ENCODE assay signal across 8 mouse cellular contexts in the genomic region with DNA sequence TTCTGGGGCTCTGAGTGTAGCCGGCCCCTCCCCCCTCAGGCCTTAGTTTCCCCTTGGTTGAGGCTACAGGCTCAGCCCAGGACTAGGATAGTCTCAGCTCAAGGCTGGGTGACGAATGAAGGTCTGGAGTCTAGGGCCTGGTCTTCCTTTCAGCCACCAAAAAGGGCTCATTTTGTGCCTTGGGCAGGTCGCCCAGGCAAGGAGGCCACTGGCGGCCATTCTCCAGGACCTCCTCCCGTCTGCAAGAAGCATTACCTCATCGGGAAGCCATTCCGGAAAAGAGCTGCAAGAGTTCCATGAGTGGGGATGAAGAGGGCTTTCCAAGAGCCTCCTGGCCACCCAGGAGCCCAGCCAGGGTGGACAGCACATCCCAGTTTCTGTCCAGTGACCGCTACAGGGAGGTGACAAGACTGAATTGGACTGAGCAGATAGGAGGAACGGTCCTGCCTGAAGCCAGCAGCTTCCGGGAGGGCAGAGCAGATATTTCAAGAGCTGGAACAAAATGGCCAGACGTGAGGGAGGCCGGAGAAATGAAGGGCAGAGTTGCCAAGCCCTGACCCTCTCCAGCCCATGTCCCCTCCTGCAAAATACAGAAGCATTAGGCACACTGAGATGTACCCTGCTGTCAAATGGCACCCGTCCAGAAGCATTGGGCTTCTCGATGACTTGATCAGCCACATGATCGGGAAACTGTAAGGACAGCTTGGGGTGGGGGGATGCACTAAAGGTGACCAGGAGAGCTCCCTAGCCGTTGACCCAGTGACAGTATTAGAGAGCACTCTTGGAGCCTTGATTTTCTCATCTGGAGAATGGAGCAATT. TPM values are rescaled to one million over a fixed set of nuclear protein-coding genes. Genes with fewer than 3 reads are reported as not detected.
DNase-seq lines count a peak whose midpoint lies in the region; TF ChIP-seq lines count a peak whose summit lies in the region.

No protein-coding gene starts in this region.

- intact Hi-C loops in left cerebral cortex, postnatal 10 days (cut with DNase I): loop anchor here (5.0 kb wide), 2 partner anchors 60 to 75 kb away; no protein-coding TSS in a partner anchor

- no peak for TF ChIP-seq POLR2A in myocyte (IDR thresholded peaks at IDR 0.05; ENCODE audit: insufficient read length, low read depth)

- H3K36me3 ChIP-seq in myocyte (ENCODE audit: control insufficient read depth, insufficient read depth): no peaks in the 10 kb centered on the region

- peak; percentile 49 to 60 for DNase-seq in left cerebral cortex, postnatal 10 days (ENCODE audit: extremely low spot score in 1 of 2, low spot score in 2 of 2)
- no peak for DNase-seq in left cerebral cortex, adult 11 months (ENCODE audit: low spot score)
- DNase-seq in cerebellum, postnatal 10 days: peak; percentile 83 to 84
- DNase-seq in heart, adult 9 months (ENCODE audit: low spot score in 2 of 2): peak; percentile 90 to 93
- peak; percentile 62 for DNase-seq in kidney, postnatal 10 days
- DNase-seq in thymus, postnatal 14 days: no peak
- no peak for DNase-seq in yolk sac, embryonic 10.5 days (ENCODE audit: low spot score)

- peaks cover 5% of the 10 kb centered on the region for H3K79me2 ChIP-seq in myocyte (ENCODE audit: control insufficient read depth, insufficient read depth)

- no peaks in the 10 kb centered on the region for H3K27me3 ChIP-seq in myocyte (ENCODE audit: control insufficient read depth, insufficient read depth, insufficient read length)

- peak overlapping the region; percentile 67 for H3K4me2 ChIP-seq in myocyte (ENCODE audit: low read depth)

- H3ac ChIP-seq in myocyte (ENCODE audit: control insufficient read depth, insufficient read length): no peak overlapping the region

- H3K4me3 ChIP-seq in myocyte: no peak overlapping the region

TF ChIP-seq in myocyte, 11 proteins besides CTCF, POLR2A, EP300 and RAD21:
- TF ChIP-seq POLR2AphosphoS2 (IDR thresholded peaks at IDR 0.05; ENCODE audit: insufficient read length, low read depth) (no peak), MYOG (IDR thresholded peaks at IDR 0.05; ENCODE audit: control insufficient read depth in 1 of 3, insufficient read depth in 1 of 3, insufficient read length in 2 of 3, low read depth in 2 of 3) (no peak), TCF12 (IDR thresholded peaks at IDR 0.05; ENCODE audit: insufficient read depth, poor library complexity, severe bottlenecking) (no peak)

RNA-seq across cellular contexts. Expression of a gene that starts 29.6 kb away (rescaled TPM):
- 10 to 100 TPM; 44.4 to 52.6 TPM for total RNA-seq in left cerebral cortex, postnatal 10 days (2021)
- polyA plus RNA-seq in myocyte (2012; fragmentation: generic; extraction: Trizol): 7.9 TPM

Comparison
In these comparisons a context has a peak if more than half of its experiments do, and no peak if none do; other contexts are left out.
1. DNase-seq: peak in left cerebral cortex, postnatal 10 days (2 of 2), cerebellum, postnatal 10 days (2 of 2), heart, adult 9 months (2 of 2) and kidney, postnatal 10 days (single experiment); none in left cerebral cortex, adult 11 months (single experiment), thymus, postnatal 14 days (single experiment) and yolk sac, embryonic 10.5 days (single experiment).